Mouse (Mus musculus) liver, adult 2 months (tissue): ENCODE measurements at regions not wholly inside any gene's neighbourhood (a gene's known extent, or its start where the extent isn't known, plus 50 kb on each side); places are given as distances from the start of the nearest gene placed in this dataset.

Source experiments
- DNase-seq: peaks from one replicate; pipeline ENCODE4 v3.0.0-alpha.2; 2011; ENCODE audit warnings: low read depth, low spot score; ENCODE audit errors: extremely low read depth
- H3K27ac ChIP-seq: fragments of 200-500 bp; replicated peaks from 2 replicates; pipeline ENCODE4 v1.5.1; 2012; ENCODE audit warnings: low read depth, mild to moderate bottlenecking, control low read depth, inconsistent platforms, low read length; ENCODE audit not compliant: insufficient read depth
- H3K27me3 ChIP-seq: fragments of 200-500 bp; 2 replicates; pipeline ENCODE4 v1.6.1; 2012; ENCODE audit warnings: mild to moderate bottlenecking, moderate library complexity, low read length, inconsistent platforms; ENCODE audit not compliant: control insufficient read depth, insufficient read depth
- H3K36me3 ChIP-seq: fragments of 200-500 bp; 2 replicates; pipeline ENCODE4 v1.6.1; 2012; ENCODE audit warnings: low read length, inconsistent platforms; ENCODE audit not compliant: control insufficient read depth, insufficient read depth
- H3K4me1 ChIP-seq: fragments of 200-500 bp; 2 replicates; pipeline ENCODE4 v1.6.1; 2011; ENCODE audit warnings: low read length; ENCODE audit not compliant: control insufficient read depth, insufficient read depth
- H3K4me3 ChIP-seq: fragments of 200-500 bp; 2 replicates; pipeline ENCODE4 v1.5.1; 2011; ENCODE audit warnings: low read depth, mild to moderate bottlenecking, control low read depth, low read length, moderate library complexity; ENCODE audit not compliant: insufficient read depth
- H3K79me2 ChIP-seq: fragments of 200-500 bp; 2 replicates; pipeline ENCODE4 v1.6.1; 2012; ENCODE audit warnings: inconsistent platforms, mild to moderate bottlenecking, low read length, moderate library complexity; ENCODE audit not compliant: control insufficient read depth, insufficient read depth
- H3K9ac ChIP-seq: fragments of 200-500 bp; 2 replicates; pipeline ENCODE4 v1.6.1; 2012; ENCODE audit warnings: low read depth, mild to moderate bottlenecking, control low read depth, inconsistent platforms, low read length
- CTCF ChIP-seq: fragments of 200-500 bp; IDR thresholded peaks from 2 replicates; pipeline ENCODE4 v1.5.1; 2011; ENCODE audit warnings: low read depth, low read length, control low read depth
- POLR2A ChIP-seq: fragments of 200-500 bp; IDR thresholded peaks from 2 replicates; pipeline ENCODE4 v1.6.1; 2011; ENCODE audit warnings: low read length, control low read depth; ENCODE audit not compliant: insufficient read depth; ENCODE audit errors: extremely low read depth
- WGBS: fragments of 180-500 bp; shearing (Covaris S2); methylation state at CpG from one replicate; pipeline ENCODE4 v1.1.7; 2018; 5-methylcytosine and 5-hydroxymethylcytosine counted together

GRCm38 (mm10) chr10:117504267-117504902 is 124.6 kb upstream of the Cpsf6 start:
- no peaks in the 10 kb centered on the region for H3K79me2 ChIP-seq
- 83% methylated on average over 5 of the region's 5 CpGs for WGBS
- TF ChIP-seq CTCF, result no peak
- no peak for TF ChIP-seq POLR2A
- H3K27me3 ChIP-seq, result no peaks in the 10 kb centered on the region
- no peaks in the 10 kb centered on the region for H3K4me1 ChIP-seq
- H3K27ac ChIP-seq, result no peak overlapping the region
- no peak overlapping the region for H3K4me3 ChIP-seq
- H3K36me3 ChIP-seq, result no peaks in the 10 kb centered on the region
- no peak overlapping the region for H3K9ac ChIP-seq
- no peak for DNase-seq

- TF ChIP-seq CTCF, result no peak
- TF ChIP-seq POLR2A, result no peak
- Histone ChIP-seq H3K27me3 (no peaks in the 10 kb centered on the region), H3K27ac (no peak overlapping the region), H3K4me1 (no peaks in the 10 kb centered on the region), H3K36me3 (no peaks in the 10 kb centered on the region), H3K4me3 (no peak overlapping the region), H3K9ac (no peak overlapping the region), H3K79me2 (no peaks in the 10 kb centered on the region)
- no peak for DNase-seq
- 89% methylated on average over 22 of the region's 22 CpGs for WGBS
Observed at GRCm38 (mm10) chr10:117503222-117504184, 123.7 kb upstream of the Cpsf6 start.

- H3K9ac ChIP-seq, result no peak overlapping the region
- H3K79me2 ChIP-seq, result no peaks in the 10 kb centered on the region
- TF ChIP-seq CTCF, result no peak
- no peak for TF ChIP-seq POLR2A
- DNase-seq, result no peak
- H3K27ac ChIP-seq, result no peak overlapping the region
- H3K27me3 ChIP-seq, result no peaks in the 10 kb centered on the region
- H3K36me3 ChIP-seq, result no peaks in the 10 kb centered on the region
- no peaks in the 10 kb centered on the region; the same call in 1 of the 2 replicates for H3K4me1 ChIP-seq
- H3K4me3 ChIP-seq, result no peak overlapping the region
- WGBS, result 90% methylated on average over 9 of the region's 9 CpGs
Observed at GRCm38 (mm10) chr10:117502731-117503130, 122.9 kb upstream of the Cpsf6 start.

- Histone ChIP-seq H3K9ac (no peak overlapping the region), H3K27ac (no peak overlapping the region), H3K79me2 (no peaks in the 10 kb centered on the region), H3K4me1 (no peaks in the 10 kb centered on the region; the same call in 1 of the 2 replicates), H3K4me3 (no peak overlapping the region), H3K36me3 (no peaks in the 10 kb centered on the region), H3K27me3 (no peaks in the 10 kb centered on the region)
- TF ChIP-seq CTCF, result no peak
- no peak for DNase-seq
- WGBS, result 86% methylated on average over 7 of the region's 7 CpGs
Observed at GRCm38 (mm10) chr10:117502135-117502534, 122.3 kb upstream of the Cpsf6 start.

DNA sequence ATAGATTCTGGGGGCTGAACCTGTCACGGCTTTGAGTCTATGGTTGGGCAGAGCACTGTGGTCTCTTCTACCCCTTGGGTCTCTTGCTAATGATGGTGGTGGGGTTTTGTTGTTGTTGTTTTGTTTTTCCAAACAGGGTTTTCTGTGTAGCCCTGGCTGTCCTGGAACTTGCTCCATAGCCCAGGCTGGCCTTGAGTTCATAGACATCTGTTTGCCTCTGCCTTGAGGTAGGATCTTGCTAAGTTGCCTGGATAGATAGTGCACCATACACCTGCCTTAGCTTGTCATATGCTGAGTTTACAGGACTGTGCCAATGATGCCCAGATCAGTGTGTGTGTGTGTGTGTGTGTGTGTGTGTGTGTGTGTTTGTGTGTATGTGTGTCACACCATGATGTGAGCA is 121.6 kb upstream of the Cpsf6 start:
- Histone ChIP-seq H3K4me1 (no peaks in the 10 kb centered on the region; the same call in 1 of the 2 replicates), H3K9ac (no peak overlapping the region), H3K79me2 (no peaks in the 10 kb centered on the region), H3K27me3 (no peaks in the 10 kb centered on the region), H3K36me3 (no peaks in the 10 kb centered on the region), H3K4me3 (no peak overlapping the region), H3K27ac (no peak overlapping the region)
- TF ChIP-seq POLR2A (no peak), CTCF (no peak)
- whole genome bisulfite sequencing, result 97% methylated on average over 1 of the region's 1 CpGs
- no peak for DNase-seq
